Mouse (Mus musculus): ENCODE measurements around the gene Palm2. TPM values are rescaled to one million over a fixed set of nuclear protein-coding genes. Genes with fewer than 3 reads are reported as not detected.

Gene Palm2
- total and polyA plus RNA-seq, 3 experiments = not detected

GRCm38 (mm10) chr4:57725569-57725968, 291.5 kb downstream of the Palm2 start:
- Histone ChIP-seq H3K4me1 (ENCODE audit: control insufficient read depth in 1 of 2, insufficient read depth in 2 of 2, low read length in 2 of 2) (no peaks in the 10 kb centered on the region), H3K79me2 (ENCODE audit: control insufficient read depth, insufficient read depth, low read length, poor library complexity) (no peaks in the 10 kb centered on the region), H3K9ac (ENCODE audit: control insufficient read depth, low read depth, low read length, poor library complexity, severe bottlenecking) (no peak overlapping the region), H3K36me3 (ENCODE audit: control insufficient read depth in 1 of 2, insufficient read depth in 2 of 2, low read length in 2 of 2) (no peaks in the 10 kb centered on the region), H3K27ac (ENCODE audit: control insufficient read depth, low read depth, low read length) (no peak overlapping the region), H3K27me3 (ENCODE audit: control insufficient read depth in 1 of 2, insufficient read depth in 2 of 2, low read length in 2 of 2) (peaks cover 0 to 1% of the 10 kb centered on the region in 2 experiments; a peak in 1 of 4 replicates), H3K4me3 (ENCODE audit: control insufficient read depth in 1 of 2, insufficient read depth in 1 of 2, low read depth in 2 of 2, low read length in 2 of 2) (no peak overlapping the region), H3K9me3 (replicated peaks; ENCODE audit: insufficient read depth, low read length) (no peaks in the 10 kb centered on the region)
- no peak for TF ChIP-seq POLR2A (IDR thresholded peaks at IDR 0.05; ENCODE audit: control insufficient read depth in 1 of 2, insufficient read depth in 1 of 2, low read depth in 1 of 2, low read length in 2 of 2, poor library complexity in 1 of 2)
- TF ChIP-seq USF2 (IDR thresholded peaks at IDR 0.05; ENCODE audit: borderline replicate concordance in 1 of 2, insufficient read depth in 1 of 2, low read depth in 1 of 2, low read length in 2 of 2) = no peak
- no peak for TF ChIP-seq SIN3A (IDR thresholded peaks at IDR 0.05; ENCODE audit: low read length)
- no peak for TF ChIP-seq ZC3H11A (IDR thresholded peaks at IDR 0.05; ENCODE audit: low read depth, low read length)
- TF ChIP-seq TCF12 (IDR thresholded peaks at IDR 0.05; ENCODE audit: low read depth, low read length) = no peak
- TF ChIP-seq ELF1 (IDR thresholded peaks at IDR 0.05; ENCODE audit: low read depth, low read length) = no peak
- no peak for TF ChIP-seq NELFE (IDR thresholded peaks at IDR 0.05; ENCODE audit: low read depth, low read length)
- TF ChIP-seq ETS1 (IDR thresholded peaks at IDR 0.05; ENCODE audit: low read depth, low read length) = no peak
- TF ChIP-seq MXI1 (IDR thresholded peaks at IDR 0.05; ENCODE audit: low read depth, low read length) = no peak
- no peak for TF ChIP-seq TBP (IDR thresholded peaks at IDR 0.05; ENCODE audit: low read depth, low read length)
- no peak for TF ChIP-seq ZMIZ1 (IDR thresholded peaks at IDR 0.05; ENCODE audit: low read depth, low read length)
- TF ChIP-seq GABPA (IDR thresholded peaks at IDR 0.05; ENCODE audit: low read depth, low read length) = no peak
- TF ChIP-seq MYC (IDR thresholded peaks at IDR 0.05; ENCODE audit: low read depth, low read length) = no peak
- no peak for TF ChIP-seq POLR2AphosphoS2 (IDR thresholded peaks at IDR 0.05; ENCODE audit: low read length)
- no peak for TF ChIP-seq POLR2AphosphoS5 (IDR thresholded peaks at IDR 0.05; ENCODE audit: borderline replicate concordance, low read depth, low read length)
- TF ChIP-seq NRF1 (IDR thresholded peaks at IDR 0.05; ENCODE audit: insufficient read depth, low read depth, low read length, poor library complexity, severe bottlenecking) = no peak
- TF ChIP-seq RCOR1 (IDR thresholded peaks at IDR 0.05; ENCODE audit: low read depth, low read length) = no peak
- TF ChIP-seq RAD21 (IDR thresholded peaks at IDR 0.05; ENCODE audit: low read depth, low read length) = no peak
- TF ChIP-seq E2F4 (IDR thresholded peaks at IDR 0.05; ENCODE audit: borderline replicate concordance, low read depth, low read length) = no peak
- no peak for DNase-seq (ENCODE audit: low read depth, low spot score)

- H3K27ac ChIP-seq (ENCODE audit: control insufficient read depth, low read depth, low read length) = no peak overlapping the region
- TF ChIP-seq RCOR1 (IDR thresholded peaks at IDR 0.05; ENCODE audit: low read depth, low read length) = no peak
- no peak for TF ChIP-seq NRF1 (IDR thresholded peaks at IDR 0.05; ENCODE audit: insufficient read depth, low read depth, low read length, poor library complexity, severe bottlenecking)
- TF ChIP-seq TCF12 (IDR thresholded peaks at IDR 0.05; ENCODE audit: low read depth, low read length) = no peak
- no peak for TF ChIP-seq CTCF (IDR thresholded peaks at IDR 0.05 in 2 of 3, conservative IDR thresholded peaks at IDR 0.05 in 1 of 3; ENCODE audit: control insufficient read depth in 1 of 3, insufficient read depth in 1 of 3, low read depth in 2 of 3, low read length in 3 of 3, poor library complexity in 1 of 3, severe bottlenecking in 1 of 3)
- TF ChIP-seq MEF2A (IDR thresholded peaks at IDR 0.05; ENCODE audit: extremely low read depth, insufficient replicate concordance, low read depth, low read length, poor library complexity, severe bottlenecking) = no peak
- no peak for TF ChIP-seq KAT2A (conservative IDR thresholded peaks at IDR 0.05; ENCODE audit: low read depth, low read length)
- no peak for TF ChIP-seq POLR2A (IDR thresholded peaks at IDR 0.05; ENCODE audit: control insufficient read depth in 1 of 2, insufficient read depth in 1 of 2, low read depth in 1 of 2, low read length in 2 of 2, poor library complexity in 1 of 2)
- TF ChIP-seq SMC3 (IDR thresholded peaks at IDR 0.05; ENCODE audit: low read depth, low read length) = no peak
- no peak for TF ChIP-seq GATA1 (IDR thresholded peaks at IDR 0.05; ENCODE audit: low read depth, low read length)
- no peak for TF ChIP-seq ZMIZ1 (IDR thresholded peaks at IDR 0.05; ENCODE audit: low read depth, low read length)
- no peak for TF ChIP-seq MAFK (IDR thresholded peaks at IDR 0.05; ENCODE audit: borderline replicate concordance, low read depth, low read length)
- no peak for TF ChIP-seq HCFC1 (IDR thresholded peaks at IDR 0.05; ENCODE audit: low read depth, low read length)
- no peak for DNase-seq (ENCODE audit: low read depth, low spot score)
- H3K36me3 ChIP-seq (ENCODE audit: control insufficient read depth in 1 of 2, insufficient read depth in 2 of 2, low read length in 2 of 2) = peaks cover 0 to 7% of the 10 kb centered on the region in 2 experiments; a peak in 2 of 4 replicates
- peaks cover 1 to 7% of the 10 kb centered on the region in 2 experiments; a peak in 1 of 4 replicates for H3K4me1 ChIP-seq (ENCODE audit: control insufficient read depth in 1 of 2, insufficient read depth in 2 of 2, low read length in 2 of 2)
- H3K27me3 ChIP-seq (ENCODE audit: control insufficient read depth in 1 of 2, insufficient read depth in 2 of 2, low read length in 2 of 2) = peaks cover 0 to 1% of the 10 kb centered on the region in 2 experiments; a peak in 1 of 4 replicates
- H3K4me3 ChIP-seq (ENCODE audit: control insufficient read depth in 1 of 2, insufficient read depth in 1 of 2, low read depth in 2 of 2, low read length in 2 of 2) = no peak overlapping the region
- no peak overlapping the region for H3K9ac ChIP-seq (ENCODE audit: control insufficient read depth, low read depth, low read length, poor library complexity, severe bottlenecking)
- H3K79me2 ChIP-seq (ENCODE audit: control insufficient read depth, insufficient read depth, low read length, poor library complexity) = no peaks in the 10 kb centered on the region
- H3K9me3 ChIP-seq (replicated peaks; ENCODE audit: insufficient read depth, low read length) = no peaks in the 10 kb centered on the region
These were observed 294.6 kb downstream of the Palm2 start for GRCm38 (mm10) chr4:57728611-57729183.

Measured in MEL (cell line).